Mouse (Mus musculus): Measurements from ENCODE around the gene Ccdc65. TPM values are rescaled to one million over a fixed set of nuclear protein-coding genes. Genes with fewer than 3 reads are reported as not detected.
"Not testable (repeated sequence)": the region's sequence is repeated elsewhere in the genome, so short reads cannot be mapped to it uniquely, and the experiment has no call there.

Gene Ccdc65
- total and polyA plus RNA-seq, 3 experiments, result 0.11 to 0.62 (median 0.32) TPM

DNA sequence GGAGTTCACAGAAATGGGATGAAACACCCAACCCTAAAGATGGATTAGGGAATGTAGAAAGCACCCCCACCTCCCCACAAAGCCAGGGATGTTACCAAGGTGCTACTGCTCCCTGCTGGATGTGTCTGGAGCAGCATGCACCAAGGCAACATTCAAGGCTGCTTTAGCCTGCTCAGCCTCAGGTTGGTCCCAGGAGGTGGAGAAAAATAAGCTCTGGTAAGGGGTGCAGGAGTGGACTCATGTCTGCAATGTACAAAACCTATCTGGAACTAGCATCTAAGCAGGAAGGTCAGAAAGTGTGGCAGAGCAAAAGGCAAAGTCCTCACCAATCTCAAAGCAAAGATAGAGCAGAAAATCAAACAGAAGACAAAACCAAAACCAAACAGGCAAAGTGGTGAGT lies 29.9 kb downstream of the Ccdc65 start:
- DNase-seq, result peak; percentile 32

- no peak for DNase-seq
Measured at GRCm38 (mm10) chr15:98738796-98739195, 30.8 kb downstream of the Ccdc65 start.

DNA sequence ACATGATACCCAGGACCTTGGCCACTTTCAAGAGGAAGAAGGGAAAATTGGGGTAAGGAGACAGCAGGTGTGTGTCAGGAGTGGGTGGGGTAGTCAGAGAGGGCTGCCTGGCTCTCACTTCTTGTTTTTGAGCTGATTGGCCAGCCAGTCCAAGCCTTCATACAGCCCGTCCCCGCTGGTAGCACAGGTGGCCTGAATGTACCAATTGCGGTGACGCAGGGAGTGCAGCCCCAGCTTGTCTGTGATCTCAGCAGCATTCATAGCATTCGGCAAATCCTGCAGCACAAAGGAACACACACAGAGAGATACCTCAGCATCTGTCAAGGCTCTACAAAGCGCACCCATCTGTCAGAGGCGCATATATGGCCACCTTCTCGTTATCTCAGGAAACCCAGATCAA lies 32.2 kb downstream of the Ccdc65 start:
- no peak for DNase-seq

DNA sequence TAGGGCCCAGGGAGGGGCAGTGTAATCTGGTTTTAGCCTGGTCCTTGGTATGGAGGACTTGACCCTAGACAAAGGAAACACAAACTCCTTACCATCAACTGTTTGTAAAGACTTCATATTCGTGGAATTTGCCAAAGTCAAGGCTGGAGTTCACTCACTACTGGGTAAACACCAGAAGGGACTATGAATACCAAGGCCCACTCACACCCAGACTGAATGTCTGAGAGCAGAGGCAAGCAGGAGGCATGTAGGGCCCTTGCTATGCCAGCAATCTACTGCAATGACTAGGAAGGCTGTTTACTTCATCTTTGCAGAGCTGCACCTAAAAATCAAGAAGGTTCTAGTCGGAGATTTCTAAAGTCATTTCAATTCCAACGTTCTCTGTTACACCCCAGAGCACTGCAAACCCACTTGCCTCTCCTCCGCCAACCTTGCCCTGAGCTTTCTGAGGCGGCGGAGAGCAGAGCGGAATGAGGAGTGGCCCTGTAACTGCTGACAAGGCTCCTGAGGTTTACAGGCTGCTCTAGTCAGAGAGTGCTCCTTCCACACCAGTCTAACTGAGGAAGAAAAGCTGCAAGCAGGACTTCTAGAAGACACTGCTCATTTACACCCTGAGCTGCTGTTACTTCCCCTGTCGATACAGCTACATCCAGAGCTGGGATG lies 34.9 kb downstream of the Ccdc65 start:
- no peak for DNase-seq

- not testable (repeated sequence) for DNase-seq
Measured at GRCm38 (mm10) chr15:98743863-98744262, 35.9 kb downstream of the Ccdc65 start.

DNA sequence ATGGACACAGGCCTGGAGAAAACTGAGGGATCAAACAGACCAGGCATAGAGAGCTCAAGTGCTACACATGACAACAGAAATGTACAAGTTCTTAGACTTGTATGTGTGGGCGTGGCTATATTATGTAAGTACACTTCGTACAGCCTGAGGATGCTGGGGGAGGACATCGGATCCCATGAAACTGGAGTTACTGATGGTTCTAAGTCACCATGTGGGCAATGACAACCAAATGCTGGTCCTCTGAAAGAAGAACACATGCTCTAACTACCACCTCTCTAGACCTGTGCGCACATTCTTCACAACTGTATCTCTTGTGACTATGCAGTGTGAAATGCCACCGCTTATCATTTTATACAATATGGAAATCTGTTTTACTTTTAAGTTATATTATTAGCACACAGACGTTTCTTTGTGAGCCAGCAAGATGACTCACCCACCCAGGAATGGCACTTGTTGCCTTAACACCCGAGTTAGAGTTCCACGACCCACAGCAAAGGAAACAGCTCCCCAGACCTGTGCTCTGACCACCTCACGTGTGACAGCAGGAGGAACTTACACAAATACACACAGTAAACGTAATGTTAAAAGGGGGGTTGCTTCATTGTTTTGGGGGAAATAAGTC lies 38.4 kb downstream of the Ccdc65 start:
- no peak for DNase-seq

- no peak for DNase-seq
Measured at GRCm38 (mm10) chr15:98747296-98747695, 39.3 kb downstream of the Ccdc65 start.

GRCm38 (mm10) chr15:98749093-98749492 lies 41.1 kb downstream of the Ccdc65 start:
- no peak for DNase-seq

DNA sequence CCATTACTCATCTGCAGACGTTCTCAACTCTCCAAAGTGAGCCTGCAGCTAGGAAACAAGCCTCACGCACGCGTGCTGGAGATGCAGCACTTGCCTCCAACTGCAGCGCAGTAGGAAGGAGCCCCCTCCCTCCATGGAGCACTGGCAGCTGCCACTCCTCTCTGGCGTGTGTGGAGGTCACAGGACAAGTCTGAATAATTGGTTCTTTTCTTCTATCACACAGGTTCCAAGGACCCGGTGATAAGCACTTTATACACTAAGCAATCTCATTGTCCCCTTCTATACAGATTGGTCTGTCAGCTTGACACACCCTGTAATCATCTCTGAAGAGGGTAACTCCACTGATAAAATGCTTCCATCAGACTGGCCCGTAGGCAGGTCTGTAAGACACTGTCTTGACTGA lies 45.0 kb downstream of the Ccdc65 start:
- DNase-seq, result peak; percentile 22

- no peak for DNase-seq
Measured at GRCm38 (mm10) chr15:98754125-98754524, 46.1 kb downstream of the Ccdc65 start.

GRCm38 (mm10) chr15:98762201-98762621 lies 54.2 kb downstream of the Ccdc65 start:
- DNase-seq, result peak; percentile 92

GRCm38 (mm10) chr15:98762670-98763529 lies 54.9 kb downstream of the Ccdc65 start, which contains the start of gene Arf3:
Gene Arf3, minus strand, starts transcription at chr15:98763214.
- peak; percentile 98 for DNase-seq

DNA sequence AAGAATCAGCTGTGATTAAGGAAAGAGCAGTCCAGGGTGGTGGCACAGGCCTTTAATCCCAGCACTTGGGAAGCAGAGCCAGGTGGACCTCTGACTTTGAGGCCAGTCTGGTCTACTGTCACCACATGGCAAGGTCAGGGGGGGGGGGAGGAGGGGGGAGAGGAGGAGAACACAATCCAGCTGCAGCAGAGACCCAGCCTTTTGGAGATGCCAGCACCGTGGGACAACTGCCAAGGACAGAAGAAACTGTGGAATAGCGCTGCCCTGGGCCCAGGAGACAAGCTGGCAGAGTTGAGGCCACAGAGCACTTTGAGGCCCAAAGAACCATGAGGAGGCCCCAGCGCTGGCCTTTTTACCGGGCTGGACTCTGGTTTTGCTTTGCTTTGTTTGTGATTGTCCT lies 57.9 kb downstream of the Ccdc65 start:
- DNase-seq, result peak; percentile 59

DNA sequence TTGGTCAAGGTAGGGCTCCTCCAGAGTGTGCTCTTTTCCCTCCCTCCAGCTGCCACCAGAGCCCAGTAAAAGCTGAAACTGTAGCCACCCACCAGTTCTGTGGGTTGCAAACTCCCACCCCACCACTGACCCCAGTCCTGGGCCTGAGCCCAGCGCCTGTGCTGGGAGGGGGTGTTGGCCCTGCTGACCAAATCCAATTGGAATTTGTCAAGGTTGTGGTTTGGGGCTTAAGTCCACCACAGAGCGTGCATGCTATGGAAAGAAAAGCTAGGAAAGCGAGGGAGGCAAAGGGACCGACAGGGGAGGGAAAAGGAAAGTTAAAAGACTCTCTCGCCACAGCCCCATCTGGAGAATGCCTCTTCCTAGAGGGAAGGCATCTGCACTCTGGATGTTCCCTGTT lies 60.3 kb downstream of the Ccdc65 start:
- DNase-seq, result peak; percentile 36

- DNase-seq, result no peak
Measured at GRCm38 (mm10) chr15:98771813-98772425, 63.9 kb downstream of the Ccdc65 start.

DNA sequence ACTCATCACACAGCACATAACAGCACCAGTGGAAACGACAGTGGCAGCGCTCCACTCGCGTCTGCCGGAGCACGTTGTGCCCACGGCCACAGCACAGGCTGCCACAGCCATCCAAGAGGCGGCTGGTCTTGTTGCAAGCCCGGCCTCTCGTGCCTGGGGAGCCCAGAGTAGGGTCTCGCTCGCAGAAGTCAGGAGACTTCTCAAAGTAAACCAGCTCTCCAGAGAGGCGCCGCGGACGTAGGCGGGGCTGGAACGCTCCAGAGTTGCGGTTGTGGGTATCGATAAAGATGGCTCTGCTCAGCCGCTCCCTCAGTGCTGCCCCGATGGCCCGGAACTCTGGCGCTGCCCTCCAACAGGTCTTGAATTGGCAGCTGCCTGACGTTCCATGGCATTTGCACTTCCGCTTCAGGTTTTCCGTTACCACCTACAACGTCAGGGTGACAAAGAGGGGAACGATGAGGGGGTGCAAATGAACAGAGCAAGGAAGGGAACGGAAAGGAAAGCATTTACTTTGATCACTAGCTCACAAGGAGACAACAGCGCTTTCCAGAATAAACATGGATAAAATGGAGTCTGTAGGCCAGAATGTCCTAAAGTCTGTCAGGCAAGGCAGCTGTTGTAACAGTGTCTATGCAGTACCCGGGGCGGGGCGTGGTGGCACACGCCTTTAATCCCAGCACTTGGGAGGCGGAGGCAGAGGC lies 64.7 kb downstream of the Ccdc65 start:
- peak; percentile 43 for DNase-seq

Other genes with a start within 250 kb of the Ccdc65 start
- not detected for gene OR5BS1P, start 238.3 kb upstream of the Ccdc65 start, total RNA-seq (2021)
- not detected in 2 replicates for gene OR5BS1P, start 238.3 kb upstream of the Ccdc65 start, polyA plus RNA-seq (2012; rRNA removed)
- not detected for gene Lalba, start 225.5 kb upstream of the Ccdc65 start, total RNA-seq (2021)
- not detected in 2 replicates for gene Lalba, start 225.5 kb upstream of the Ccdc65 start, polyA plus RNA-seq (2012; rRNA removed)
- gene Olfr279, start 215.8 kb upstream of the Ccdc65 start, total RNA-seq (2021), result not detected
- gene Olfr279, start 215.8 kb upstream of the Ccdc65 start, polyA plus RNA-seq (2012; rRNA removed), result not detected in 2 replicates
- gene Kansl2, start 173.9 kb upstream of the Ccdc65 start, total RNA-seq (2021), result 10 to 100 TPM; 70.7 to 99.0 TPM
- 44.6 and 49.5 TPM in 2 replicates for gene Kansl2, start 173.9 kb upstream of the Ccdc65 start, polyA plus RNA-seq (2012; rRNA removed)
- gene Ccnt1, start 137.3 kb upstream of the Ccdc65 start, total RNA-seq (2021), result 10 to 100 TPM; 42.2 to 66.4 TPM
- 3.9 and 5.8 TPM in 2 replicates for gene Ccnt1, start 137.3 kb upstream of the Ccdc65 start, polyA plus RNA-seq (2012; rRNA removed)
- under 1 TPM; 0.58 to 0.59 TPM for gene 4930415O20Rik, start 137.2 kb upstream of the Ccdc65 start, total RNA-seq (2021)
- gene 4930415O20Rik, start 137.2 kb upstream of the Ccdc65 start, polyA plus RNA-seq (2012; rRNA removed), result 0.22 TPM in 1 of 2 replicates, not detected in the other
- 10 to 100 TPM; 35.5 to 67.1 TPM for gene Adcy6, start 98.1 kb upstream of the Ccdc65 start, total RNA-seq (2021)
- gene Adcy6, start 98.1 kb upstream of the Ccdc65 start, polyA plus RNA-seq (2012; rRNA removed), result 44.6 and 49.2 TPM in 2 replicates
- gene Cacnb3, start 77.4 kb upstream of the Ccdc65 start, total RNA-seq (2021), result 10 to 100 TPM; 12.8 to 17.7 TPM
- gene Cacnb3, start 77.4 kb upstream of the Ccdc65 start, polyA plus RNA-seq (2012; rRNA removed), result 25.9 and 31.1 TPM in 2 replicates
- 10 to 100 TPM; 65.5 to 84.6 TPM for gene Ddx23, start 45.3 kb upstream of the Ccdc65 start, total RNA-seq (2021)
- gene Ddx23, start 45.3 kb upstream of the Ccdc65 start, polyA plus RNA-seq (2012; rRNA removed), result 25.6 and 27.7 TPM in 2 replicates
- gene Rnd1, start 30.7 kb upstream of the Ccdc65 start, total RNA-seq (2021), result 1 to 10 TPM; 3.9 to 4.0 TPM
- 1.4 and 3.0 TPM in 2 replicates for gene Rnd1, start 30.7 kb upstream of the Ccdc65 start, polyA plus RNA-seq (2012; rRNA removed)
- 1 to 10 TPM; 4.9 to 9.3 TPM for gene Fkbp11, start 20.0 kb downstream of the Ccdc65 start, total RNA-seq (2021)
- 8.4 and 10.0 TPM in 2 replicates for gene Fkbp11, start 20.0 kb downstream of the Ccdc65 start, polyA plus RNA-seq (2012; rRNA removed)
- 100 to 1,000 TPM; 130 to 136 TPM for gene Arf3, start 55.0 kb downstream of the Ccdc65 start, total RNA-seq (2021)
- 82.4 and 106 TPM in 2 replicates for gene Arf3, start 55.0 kb downstream of the Ccdc65 start, polyA plus RNA-seq (2012; rRNA removed)
- gene Wnt10b, start 69.9 kb downstream of the Ccdc65 start, total RNA-seq (2021), result 1 to 10 TPM in 1 of 2 experiments, under 1 TPM in 1; 0.84 to 2.2 TPM
- gene Wnt10b, start 69.9 kb downstream of the Ccdc65 start, polyA plus RNA-seq (2012; rRNA removed), result 0.45 and 2.2 TPM in 2 replicates
- not detected for gene Wnt1, start 81.7 kb downstream of the Ccdc65 start, total RNA-seq (2021)
- gene Wnt1, start 81.7 kb downstream of the Ccdc65 start, polyA plus RNA-seq (2012; rRNA removed), result 0.08 TPM in 1 of 2 replicates, not detected in the other
- under 1 TPM in 1 of 2 experiments, not detected in 1; 0.35 TPM for gene Ddn, start 101.3 kb downstream of the Ccdc65 start, total RNA-seq (2021)
- 0.03 and 0.08 TPM in 2 replicates for gene Ddn, start 101.3 kb downstream of the Ccdc65 start, polyA plus RNA-seq (2012; rRNA removed)
- 10 to 100 TPM; 77.1 to 79.8 TPM for gene Prkag1, start 123.3 kb downstream of the Ccdc65 start, total RNA-seq (2021)
- gene Prkag1, start 123.3 kb downstream of the Ccdc65 start, polyA plus RNA-seq (2012; rRNA removed), result 54.9 and 57.3 TPM in 2 replicates
- 10 to 100 TPM; 36.8 to 58.2 TPM for gene Kmt2d, start 163.0 kb downstream of the Ccdc65 start, total RNA-seq (2021)
- gene Kmt2d, start 163.0 kb downstream of the Ccdc65 start, polyA plus RNA-seq (2012; rRNA removed), result 21.0 and 22.3 TPM in 2 replicates
- 1 to 10 TPM in 1 of 2 experiments, under 1 TPM in 1; 0.69 to 3.6 TPM for gene Rhebl1, start 186.3 kb downstream of the Ccdc65 start, total RNA-seq (2021)
- 1.3 and 2.0 TPM in 2 replicates for gene Rhebl1, start 186.3 kb downstream of the Ccdc65 start, polyA plus RNA-seq (2012; rRNA removed)
- gene Dhh, start 190.3 kb downstream of the Ccdc65 start, total RNA-seq (2021), result 1 to 10 TPM; 2.3 to 3.5 TPM
- 3.1 and 3.8 TPM in 2 replicates for gene Dhh, start 190.3 kb downstream of the Ccdc65 start, polyA plus RNA-seq (2012; rRNA removed)
- gene Lmbr1l, start 210.0 kb downstream of the Ccdc65 start, total RNA-seq (2021), result 10 to 100 TPM; 11.5 to 14.2 TPM
- gene Lmbr1l, start 210.0 kb downstream of the Ccdc65 start, polyA plus RNA-seq (2012; rRNA removed), result 36.3 and 58.5 TPM in 2 replicates
- gene Tuba1b, start 226.4 kb downstream of the Ccdc65 start, total RNA-seq (2021), result 100 to 1,000 TPM; 235 to 261 TPM
- gene Tuba1b, start 226.4 kb downstream of the Ccdc65 start, polyA plus RNA-seq (2012; rRNA removed), result 616 and 725 TPM in 2 replicates
- gene Gm49450, start 245.3 kb downstream of the Ccdc65 start, total RNA-seq (2021), result 10 to 100 TPM in 1 of 2 experiments, not detected in 1; 10.9 TPM
- gene Gm49450, start 245.3 kb downstream of the Ccdc65 start, polyA plus RNA-seq (2012; rRNA removed), result 49.5 and 126 TPM in 2 replicates
- gene Tuba1a, start 245.5 kb downstream of the Ccdc65 start, total RNA-seq (2021), result 100 to 1,000 TPM in 1 of 2 experiments, 10 to 100 TPM in 1; 63.2 to 125 TPM
- gene Tuba1a, start 245.5 kb downstream of the Ccdc65 start, polyA plus RNA-seq (2012; rRNA removed), result 128 and 133 TPM in 2 replicates

Measured in adrenal gland, adult 2 months (tissue).